Mouse (Mus musculus) cerebellum, adult 8-10 months (tissue): ENCODE results near the gene Fnip2.
"Not testable (repeated sequence)": the region's sequence is repeated elsewhere in the genome, so short reads cannot be mapped to it uniquely, and the experiment has no call there.

Experiments
- DNase-seq: peaks from one replicate; pipeline ENCODE4 v3.0.0; 2022

Gene Fnip2

GRCm38 (mm10) chr3:79458651-79459275 lies 108.8 kb downstream of the Fnip2 start:
- DNase-seq, result no peak

- no peak for DNase-seq
These were observed 111.8 kb downstream of the Fnip2 start for GRCm38 (mm10) chr3:79455761-79456160.

- DNase-seq, result no peak
These were observed 114.8 kb downstream of the Fnip2 start for GRCm38 (mm10) chr3:79452696-79453263.

DNA sequence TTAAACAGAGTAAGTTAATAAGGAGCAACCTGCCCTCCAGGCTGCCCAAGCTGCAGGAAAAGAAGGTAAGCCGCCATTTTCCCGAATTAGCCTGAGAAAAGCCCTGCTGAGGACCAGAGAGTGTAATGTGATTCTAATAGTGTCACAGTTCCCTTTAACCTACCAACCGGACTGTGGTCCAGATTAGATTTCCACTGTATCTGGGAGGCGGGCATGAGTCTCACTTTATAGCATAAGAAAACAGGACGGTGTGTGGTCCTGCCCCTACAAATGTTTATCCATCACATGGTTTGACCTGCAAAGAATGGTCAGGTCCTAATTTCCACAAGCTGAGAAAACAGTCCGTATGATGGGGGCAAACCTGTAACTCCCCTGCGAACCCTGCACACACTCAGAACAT lies 118.2 kb downstream of the Fnip2 start:
- no peak for DNase-seq

DNA sequence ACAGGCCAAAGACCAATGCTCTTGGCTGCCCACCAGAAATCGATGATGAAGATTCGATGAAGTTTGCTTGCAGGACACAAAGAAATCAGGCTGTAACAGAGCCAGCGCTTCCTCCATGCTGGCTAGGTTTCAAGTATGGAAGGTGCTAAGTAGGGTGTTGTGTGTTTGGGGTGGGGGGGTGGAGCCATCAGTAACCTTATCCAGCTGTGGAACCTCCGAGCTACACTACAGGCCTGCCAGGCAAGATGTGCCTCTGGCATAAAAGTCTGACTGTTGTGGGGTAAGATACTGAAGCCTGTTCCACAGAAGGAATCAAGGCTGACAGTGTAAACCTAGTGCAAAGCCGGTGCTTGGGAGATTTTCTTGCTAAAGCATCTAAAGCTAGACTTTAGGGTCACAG lies 119.2 kb downstream of the Fnip2 start:
- DNase-seq, result no peak

DNA sequence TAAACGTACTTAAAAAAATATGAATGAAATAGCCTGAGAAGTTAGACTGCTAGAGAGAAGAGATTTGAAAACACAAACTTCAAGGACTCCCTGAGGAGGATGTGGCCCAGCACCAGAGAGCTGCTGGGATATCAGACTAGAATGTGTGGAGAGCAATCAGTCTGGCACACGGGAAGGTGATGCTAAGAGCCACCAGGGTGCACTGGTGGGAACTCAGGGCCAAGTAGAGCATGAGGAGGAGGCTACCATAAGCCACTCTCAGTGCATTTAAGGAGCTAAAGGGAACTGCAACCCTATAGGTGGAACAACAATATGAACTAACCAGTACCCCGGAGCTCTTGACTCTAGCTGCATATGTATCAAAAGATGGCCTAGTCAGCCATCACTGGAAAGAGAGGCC lies 120.9 kb downstream of the Fnip2 start:
- not testable (repeated sequence) for DNase-seq

DNA sequence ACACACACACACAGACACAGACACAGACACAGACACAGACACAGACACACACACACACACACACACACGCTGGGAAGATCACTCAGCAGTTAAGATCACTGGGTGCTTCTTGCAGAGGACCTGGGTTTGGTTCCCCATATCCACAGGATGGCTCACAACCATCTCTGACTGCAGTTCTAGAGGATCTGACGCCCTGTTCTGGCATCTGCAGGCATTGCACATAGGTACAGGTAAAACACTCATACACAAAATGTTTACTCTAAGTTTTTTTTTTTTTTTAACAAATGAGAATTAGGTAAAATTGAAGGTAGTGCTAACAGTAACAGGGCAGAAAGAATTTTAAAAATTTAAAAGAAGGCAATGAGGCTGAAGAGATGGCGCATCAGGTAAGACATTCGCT lies 121.5 kb downstream of the Fnip2 start:
- DNase-seq, result no peak

DNA sequence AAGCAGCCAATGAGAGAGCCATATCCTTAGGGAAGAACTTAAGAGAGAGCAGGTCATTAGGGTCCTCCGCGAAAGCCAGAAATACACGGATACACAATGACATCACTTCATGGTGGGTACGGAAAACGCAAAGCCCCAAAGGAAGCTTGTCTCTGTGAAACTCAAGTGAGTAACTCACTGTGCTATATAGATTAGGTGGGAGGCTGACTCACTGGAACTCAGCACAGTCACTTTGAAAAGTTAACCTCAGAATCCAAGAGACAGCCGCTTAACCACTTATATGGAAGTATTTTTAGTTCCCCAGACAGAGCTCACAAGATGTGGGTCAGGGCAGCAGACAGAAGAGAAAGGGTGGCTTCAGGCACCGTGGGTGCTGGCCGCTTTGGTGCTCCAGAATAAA lies 122.6 kb downstream of the Fnip2 start:
- DNase-seq, result no peak

DNA sequence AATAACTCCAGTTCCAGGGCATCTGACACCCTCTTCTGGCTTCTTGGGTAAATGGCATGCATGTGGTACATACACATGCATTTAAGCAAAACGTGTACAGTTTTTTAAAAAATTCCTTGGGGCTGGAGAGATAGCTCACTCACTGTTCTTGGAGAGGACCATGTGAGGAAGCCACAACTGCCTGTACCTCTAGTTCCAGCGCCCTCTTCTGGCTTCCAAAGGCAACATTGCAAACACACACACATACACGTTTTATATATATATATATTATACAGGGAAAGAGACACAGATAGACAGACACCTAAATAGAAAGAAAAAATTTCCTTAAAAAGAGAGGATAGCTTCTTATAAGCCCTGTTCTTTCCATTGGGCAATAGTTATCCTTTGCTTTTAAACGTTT lies 123.7 kb downstream of the Fnip2 start:
- DNase-seq, result no peak

GRCm38 (mm10) chr3:79440976-79441491 lies 126.6 kb downstream of the Fnip2 start:
- DNase-seq, result peak; percentile 76

DNA sequence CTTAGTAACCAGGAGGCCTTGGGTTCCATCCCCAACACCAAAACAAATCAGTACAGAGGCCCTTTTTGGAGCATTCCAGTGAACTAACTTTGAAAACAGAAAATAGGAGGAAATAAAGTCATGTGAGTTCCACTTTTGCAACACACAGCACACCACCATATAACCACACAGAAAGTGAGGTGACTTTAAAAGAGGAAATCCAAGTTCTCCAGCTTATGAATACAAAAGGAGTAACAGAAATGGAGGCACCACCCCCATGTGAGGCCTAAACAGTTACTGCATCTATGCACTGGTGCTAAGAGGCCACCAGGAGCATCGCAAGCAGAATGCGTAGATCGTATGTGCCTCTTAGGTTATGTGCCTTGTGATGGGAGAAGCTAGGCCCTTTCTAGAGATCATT lies 129.3 kb downstream of the Fnip2 start:
- no peak for DNase-seq

GRCm38 (mm10) chr3:79436186-79436585 lies 131.4 kb downstream of the Fnip2 start:
- no peak for DNase-seq

DNA sequence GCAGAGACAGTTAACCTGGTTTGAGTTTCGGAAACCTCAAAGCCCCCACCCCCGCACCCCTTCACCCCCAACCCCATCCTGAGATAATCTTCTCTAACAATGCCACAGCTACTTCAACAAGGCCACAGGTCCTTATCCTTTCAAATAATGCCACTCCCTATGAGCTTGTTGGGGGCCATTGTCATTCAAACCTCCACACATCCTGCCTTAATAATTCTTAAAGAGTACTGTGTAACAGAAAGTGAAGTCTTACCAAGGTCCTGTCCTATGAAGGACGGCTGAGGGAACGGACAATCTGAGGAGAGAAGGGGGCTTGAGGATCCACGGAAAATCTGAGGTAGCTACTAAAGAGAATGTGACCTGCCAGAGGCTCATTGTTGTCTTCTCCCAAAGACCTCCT lies 132.6 kb downstream of the Fnip2 start:
- DNase-seq, result no peak

DNA sequence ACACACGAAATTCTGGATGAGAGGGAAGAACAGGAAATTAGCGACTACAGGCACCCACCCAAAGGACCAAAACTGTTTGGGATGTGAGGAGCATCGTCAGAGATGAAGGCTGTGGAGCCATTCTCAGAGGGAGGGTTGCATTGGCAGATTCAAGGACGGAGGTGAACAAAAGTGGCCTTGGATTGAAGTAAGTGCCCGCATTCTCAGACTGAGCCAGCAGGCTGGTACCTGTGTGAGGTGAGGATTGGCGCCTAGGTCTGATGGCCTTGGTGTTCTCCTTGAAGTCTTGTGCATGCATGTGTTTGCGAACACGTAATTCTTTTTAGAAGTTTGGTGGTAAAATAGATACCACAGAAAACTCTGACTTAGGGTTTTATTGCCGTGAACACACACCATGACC lies 133.2 kb downstream of the Fnip2 start:
- no peak for DNase-seq

DNA sequence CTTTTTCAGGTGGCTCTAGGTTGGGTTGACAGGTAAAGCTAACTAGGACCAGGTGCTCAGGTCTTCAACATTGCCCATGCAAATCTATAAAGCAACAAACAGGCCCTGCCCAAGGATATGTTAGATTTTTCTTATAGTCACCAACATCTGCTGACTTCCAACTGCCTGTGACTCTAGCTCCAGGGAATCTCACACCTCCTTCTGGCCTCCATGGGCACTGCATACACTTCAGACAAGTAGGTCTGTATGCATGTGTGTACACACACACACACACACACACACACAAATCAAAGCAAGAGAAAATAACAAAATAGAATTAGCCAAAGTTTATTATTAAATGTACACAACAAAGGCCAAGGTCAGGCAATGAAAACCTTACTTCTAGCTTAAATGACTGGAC lies 134.0 kb downstream of the Fnip2 start:
- DNase-seq, result no peak

GRCm38 (mm10) chr3:79425441-79425840 lies 142.2 kb downstream of the Fnip2 start:
- DNase-seq, result no peak

DNA sequence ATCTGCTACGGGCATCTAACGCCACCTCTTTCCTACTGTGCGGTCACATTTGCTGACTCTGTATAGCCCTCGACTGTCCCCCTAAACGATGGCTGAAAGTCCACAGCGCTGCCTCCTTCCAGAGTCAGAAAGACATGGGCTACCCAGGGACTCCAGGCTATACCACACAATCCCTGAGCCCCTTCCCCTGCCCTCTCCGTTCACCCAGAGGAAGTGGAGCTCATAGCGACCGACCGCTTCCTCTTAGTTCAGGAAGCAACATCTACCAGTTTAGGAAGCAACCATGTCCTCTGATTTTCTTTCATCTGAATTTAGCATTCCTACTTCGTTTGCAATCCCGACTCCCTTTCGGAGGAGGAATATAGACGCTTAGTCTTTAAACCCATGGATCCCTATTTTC lies 148.7 kb downstream of the Fnip2 start:
- no peak for DNase-seq

GRCm38 (mm10) chr3:79416944-79417680 lies 150.5 kb downstream of the Fnip2 start:
- DNase-seq, result no peak

GRCm38 (mm10) chr3:79415929-79416328 lies 151.7 kb downstream of the Fnip2 start:
- no peak for DNase-seq

DNA sequence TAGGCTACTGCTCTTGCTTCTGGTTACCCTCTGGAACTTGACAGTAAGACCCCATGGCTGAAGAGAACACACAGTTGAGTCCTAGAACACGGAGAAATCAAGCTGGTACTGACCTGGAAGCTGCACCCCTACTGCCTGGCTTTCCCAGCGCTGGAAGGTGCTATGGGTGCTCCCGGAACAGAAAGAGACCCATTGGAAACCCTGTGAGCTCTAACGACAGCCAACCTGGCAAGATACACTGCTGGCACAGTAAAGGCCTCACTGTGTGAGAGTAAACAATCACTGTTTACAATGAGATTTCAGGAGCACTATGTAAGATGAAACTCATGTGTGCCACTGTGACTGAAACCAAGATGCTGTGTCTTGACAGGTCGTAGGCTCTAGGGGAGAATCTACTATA lies 152.5 kb downstream of the Fnip2 start:
- DNase-seq, result no peak

GRCm38 (mm10) chr3:79413492-79413891 lies 154.1 kb downstream of the Fnip2 start:
- no peak for DNase-seq

GRCm38 (mm10) chr3:79411666-79412065 lies 155.9 kb downstream of the Fnip2 start:
- DNase-seq, result no peak

- DNase-seq, result no peak
These were observed 157.0 kb downstream of the Fnip2 start for GRCm38 (mm10) chr3:79410629-79410995.

GRCm38 (mm10) chr3:79409927-79410628 lies 157.5 kb downstream of the Fnip2 start:
- DNase-seq, result no peak
